Mouse (Mus musculus): ENCODE data around the gene Trpm1. TPM values are rescaled to one million over a fixed set of nuclear protein-coding genes. Genes with fewer than 3 reads are reported as not detected.

Gene Trpm1
- total RNA-seq, 2 experiments from 2014 or later: not detected

GRCm38 (mm10) chr7:64227586-64227985 is 74.0 kb downstream of the Trpm1 start:
- H3K27ac ChIP-seq: no peak overlapping the region
- no peak overlapping the region for H3K4me3 ChIP-seq
- TF ChIP-seq CTCF (conservative IDR thresholded peaks at IDR 0.05): no peak
- no peak for DNase-seq (ENCODE audit: low spot score in 2 of 2)

DNA sequence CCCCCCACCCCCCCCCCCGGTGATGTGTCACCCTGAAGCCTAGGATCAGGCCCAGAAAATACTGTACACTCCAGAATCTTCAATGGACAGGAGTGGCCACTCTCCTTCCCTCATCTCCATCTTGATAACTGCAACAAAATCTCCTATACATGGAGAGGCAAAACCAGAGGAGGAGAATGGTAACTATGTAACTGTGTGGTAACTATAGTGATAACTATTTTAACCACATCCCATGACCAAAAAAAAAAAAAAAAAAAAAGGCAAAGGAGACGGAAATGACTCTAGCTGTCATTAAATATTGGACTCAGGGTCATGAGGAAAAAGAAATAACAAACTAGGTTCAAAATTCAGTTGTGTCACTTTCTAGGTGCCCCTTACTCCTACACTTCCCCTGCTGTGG is 74.7 kb downstream of the Trpm1 start:
- no peak for DNase-seq (ENCODE audit: low spot score in 2 of 2)
- no peak for TF ChIP-seq CTCF (conservative IDR thresholded peaks at IDR 0.05)
- no peak overlapping the region for H3K4me3 ChIP-seq
- no peak overlapping the region for H3K27ac ChIP-seq

- DNase-seq (ENCODE audit: low spot score in 2 of 2): no peak
- no peak overlapping the region for H3K27ac ChIP-seq
- no peak overlapping the region for H3K4me3 ChIP-seq
- TF ChIP-seq CTCF (conservative IDR thresholded peaks at IDR 0.05): no peak
These were observed 76.3 kb downstream of the Trpm1 start for GRCm38 (mm10) chr7:64229911-64230310.

DNA sequence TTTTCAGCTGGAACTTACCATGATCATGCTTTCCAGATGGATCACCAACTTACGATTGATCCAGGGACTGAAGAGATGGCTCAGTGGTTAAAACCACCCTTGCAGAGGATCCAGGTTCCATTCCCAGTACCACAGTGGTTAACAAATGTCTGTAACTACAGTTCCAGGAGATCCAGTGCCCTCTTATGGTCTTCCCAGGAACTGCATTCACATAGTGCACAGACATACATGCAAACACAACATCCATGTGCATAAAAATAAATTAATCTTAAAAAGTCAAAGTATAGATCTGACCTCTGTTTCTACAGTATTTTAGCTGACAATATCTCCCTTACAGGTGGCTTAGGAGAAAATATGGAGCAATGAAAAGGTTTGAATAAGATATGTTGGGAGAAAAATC is 77.4 kb downstream of the Trpm1 start:
- TF ChIP-seq CTCF (conservative IDR thresholded peaks at IDR 0.05): peak; percentile 56
- DNase-seq (ENCODE audit: low spot score in 2 of 2): no peak
- no peak overlapping the region for H3K4me3 ChIP-seq
- H3K27ac ChIP-seq: no peak overlapping the region

DNA sequence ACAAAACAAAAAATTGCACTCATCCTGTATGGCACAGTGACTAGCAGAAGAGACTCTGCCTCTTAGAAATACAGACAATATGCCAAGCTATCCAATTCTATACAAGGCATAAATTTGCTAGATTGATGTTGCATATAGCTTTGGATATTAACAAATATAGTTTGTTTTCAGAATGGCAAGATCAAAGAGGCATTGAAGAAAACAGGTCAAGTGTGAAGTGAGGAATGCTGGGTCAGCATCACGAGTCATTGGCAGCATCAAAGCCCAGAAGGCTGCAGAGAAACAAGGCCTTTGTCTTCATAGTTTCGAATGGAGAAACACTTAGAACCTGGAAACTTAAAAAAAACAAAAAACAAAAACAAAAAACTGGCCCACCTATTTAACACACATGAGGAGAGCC is 78.4 kb downstream of the Trpm1 start:
- Histone ChIP-seq H3K4me3 (no peak overlapping the region), H3K27ac (no peak overlapping the region)
- no peak for DNase-seq (ENCODE audit: low spot score in 2 of 2)
- no peak for TF ChIP-seq CTCF (conservative IDR thresholded peaks at IDR 0.05)

DNA sequence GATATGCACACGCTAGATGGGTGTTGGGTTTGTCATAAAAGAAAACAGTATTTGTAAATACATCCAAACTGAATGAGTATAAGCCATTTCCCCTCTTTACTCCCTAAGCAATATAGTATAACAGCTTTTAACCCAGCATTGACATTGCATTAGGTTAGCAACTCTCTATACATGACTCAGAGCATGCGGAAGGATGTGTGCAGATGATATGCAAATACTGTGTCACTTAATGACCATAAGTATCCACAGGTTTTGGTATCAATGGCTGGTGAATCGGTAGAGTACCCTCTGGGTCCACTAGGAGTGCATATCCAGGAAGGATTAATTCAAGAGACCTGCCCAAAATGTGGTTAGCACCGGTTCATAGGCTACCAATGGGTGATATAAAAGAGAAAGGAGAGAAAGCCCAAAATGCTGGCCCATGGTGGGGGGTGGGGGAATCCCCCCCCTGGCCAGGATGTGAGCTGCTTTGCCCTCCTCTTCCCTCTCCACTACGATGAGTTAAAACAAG is 80.7 kb downstream of the Trpm1 start:
- DNase-seq (ENCODE audit: low spot score in 2 of 2): no peak
- no peak overlapping the region for H3K4me3 ChIP-seq
- no peak overlapping the region for H3K27ac ChIP-seq
- TF ChIP-seq CTCF (conservative IDR thresholded peaks at IDR 0.05): no peak

DNA sequence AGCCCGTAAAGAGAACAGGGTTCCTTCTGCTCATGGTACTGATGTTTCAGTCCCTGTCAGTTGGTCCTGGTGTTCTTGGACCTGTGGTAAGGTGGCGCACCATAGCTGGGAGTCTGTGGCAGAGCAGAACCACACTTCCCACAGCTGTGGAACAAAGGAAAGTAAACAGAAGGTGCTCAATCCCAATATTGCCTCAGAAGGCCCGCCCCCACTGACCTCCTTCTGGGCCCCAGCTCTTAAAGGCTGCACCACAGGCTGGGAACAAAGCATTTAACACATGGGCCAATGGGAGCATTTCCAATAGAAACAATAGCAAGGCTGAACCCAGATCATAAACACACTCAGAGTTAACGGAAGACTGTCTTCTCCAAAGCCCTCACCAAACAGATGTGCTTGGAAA is 82.9 kb downstream of the Trpm1 start:
- no peak for DNase-seq (ENCODE audit: low spot score in 2 of 2)

DNA sequence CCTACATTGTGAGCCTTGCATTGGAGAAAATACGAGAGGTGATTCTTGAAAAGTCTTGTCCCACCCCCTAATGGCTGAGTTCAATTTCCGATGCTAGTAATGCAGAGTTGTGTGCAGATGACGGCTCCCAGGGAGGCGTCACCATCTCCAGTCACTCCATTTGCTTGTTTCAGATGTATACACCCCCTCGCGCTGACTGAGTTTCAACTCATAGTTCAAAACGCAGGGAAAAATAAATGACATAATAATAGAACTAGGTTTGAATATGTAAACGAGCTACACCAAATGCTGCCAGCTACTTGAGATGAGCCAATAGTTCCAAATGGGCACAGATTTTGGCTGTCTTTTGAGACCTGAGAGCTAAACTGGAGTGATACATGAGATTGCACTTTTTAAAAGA is 84.1 kb downstream of the Trpm1 start:
- no peak for TF ChIP-seq CTCF (conservative IDR thresholded peaks at IDR 0.05)
- peak in 1 of 2 experiments; percentile 59 for DNase-seq (ENCODE audit: low spot score in 2 of 2)
- no peak overlapping the region for H3K27ac ChIP-seq

More for the DNA sequence above, 82.9 kb downstream of the Trpm1 start:
- no peak for TF ChIP-seq CTCF (conservative IDR thresholded peaks at IDR 0.05)
- no peak overlapping the region for H3K27ac ChIP-seq
- no peak overlapping the region for H3K4me3 ChIP-seq

DNA sequence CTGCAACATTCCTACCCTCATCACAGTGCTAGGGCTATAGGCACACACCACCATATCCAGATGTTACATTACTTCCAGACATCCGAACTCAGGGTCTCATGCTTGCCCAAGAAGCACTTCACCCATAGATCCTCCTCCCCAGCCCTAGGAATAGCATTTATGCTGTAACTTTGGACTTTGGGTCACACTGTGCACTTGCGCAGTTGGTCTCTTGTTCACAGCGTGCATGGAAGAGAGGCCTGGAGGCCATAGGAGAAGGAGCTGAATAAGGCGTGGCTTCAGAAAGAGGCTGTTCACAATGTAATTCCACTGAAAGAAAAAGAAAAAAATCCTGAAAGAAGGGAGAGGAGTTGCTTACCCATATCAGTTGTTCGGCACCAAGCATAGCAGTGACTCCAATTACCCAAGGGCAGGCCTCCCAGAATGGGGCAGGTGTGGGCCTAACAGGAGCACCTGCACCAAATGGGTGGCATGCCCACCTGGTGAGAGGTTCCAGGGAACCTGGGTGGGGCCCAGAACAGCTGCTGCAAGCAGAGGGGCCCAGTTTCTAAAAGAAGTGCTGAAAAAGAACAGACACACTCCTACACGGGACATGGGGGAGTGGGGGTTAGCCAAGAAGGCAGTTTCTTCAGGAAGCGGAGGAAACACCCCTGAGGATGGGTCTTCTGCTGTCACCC is 84.9 kb downstream of the Trpm1 start:
- Histone ChIP-seq H3K27ac (no peak overlapping the region), H3K4me3 (no peak overlapping the region)
- TF ChIP-seq CTCF (conservative IDR thresholded peaks at IDR 0.05): no peak
- no peak for DNase-seq (ENCODE audit: low spot score in 2 of 2)

More for the DNA sequence above, 84.1 kb downstream of the Trpm1 start:
- no peak overlapping the region for H3K4me3 ChIP-seq

DNA sequence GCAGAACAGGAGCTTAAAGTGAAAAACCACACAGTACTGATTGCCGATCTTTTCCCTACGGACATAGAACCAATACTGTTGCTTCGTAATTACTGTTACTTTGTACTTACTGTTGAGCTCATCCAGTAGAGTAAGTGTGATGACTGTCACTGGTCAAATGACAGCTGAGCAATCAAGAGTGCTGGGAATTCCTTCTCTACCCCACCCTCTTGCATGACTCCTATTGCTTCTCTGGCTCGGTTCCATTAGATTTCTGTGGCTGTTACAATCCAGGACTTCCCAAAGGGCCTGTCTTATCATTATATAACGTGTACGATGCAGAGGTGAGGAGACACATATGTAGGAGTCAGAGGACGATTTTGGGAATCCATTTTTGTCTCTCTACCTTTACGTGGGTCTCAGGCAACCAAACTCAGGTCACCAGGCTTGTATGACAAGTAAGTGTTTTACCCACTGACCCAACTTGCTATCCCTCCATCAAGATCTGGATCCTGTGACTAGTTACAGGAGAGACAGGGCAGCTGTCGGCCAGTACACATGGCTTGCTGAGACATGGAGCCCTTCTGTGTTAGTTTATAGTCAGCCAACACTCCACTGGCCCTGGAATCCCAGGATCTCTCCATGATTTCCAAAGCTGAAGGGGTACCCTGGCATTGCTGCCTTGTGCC is 85.6 kb downstream of the Trpm1 start:
- no peak for DNase-seq (ENCODE audit: low spot score in 2 of 2)
- TF ChIP-seq CTCF (conservative IDR thresholded peaks at IDR 0.05): no peak
- Histone ChIP-seq H3K27ac (no peak overlapping the region), H3K4me3 (no peak overlapping the region)

DNA sequence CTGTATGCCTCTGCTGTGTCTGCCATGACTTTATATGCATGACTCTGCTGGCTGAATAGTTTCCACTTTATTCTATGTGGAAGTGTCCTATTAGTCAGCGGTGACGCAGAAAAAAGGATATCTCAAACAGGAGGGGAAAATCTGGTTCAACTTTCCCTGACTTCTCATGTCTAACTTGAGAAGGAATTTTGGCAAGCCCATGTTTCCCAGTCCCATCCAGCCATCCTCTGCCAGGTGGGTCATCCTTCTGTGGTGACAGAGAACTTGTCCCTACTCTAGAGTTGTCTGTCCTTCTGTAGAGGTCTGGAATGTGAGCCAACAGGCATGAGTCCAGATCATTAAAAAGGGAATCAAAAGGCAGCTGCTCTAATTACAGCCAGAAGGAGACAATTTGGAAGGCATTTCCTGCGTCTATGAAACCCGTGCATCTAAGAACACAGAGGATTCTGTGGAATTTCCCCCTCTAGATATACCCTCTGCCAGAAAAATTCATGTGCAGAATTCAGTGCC is 86.2 kb downstream of the Trpm1 start:
- TF ChIP-seq CTCF (conservative IDR thresholded peaks at IDR 0.05): no peak
- DNase-seq (ENCODE audit: low spot score in 2 of 2): no peak
- no peak overlapping the region for H3K4me3 ChIP-seq
- H3K27ac ChIP-seq: no peak overlapping the region

DNA sequence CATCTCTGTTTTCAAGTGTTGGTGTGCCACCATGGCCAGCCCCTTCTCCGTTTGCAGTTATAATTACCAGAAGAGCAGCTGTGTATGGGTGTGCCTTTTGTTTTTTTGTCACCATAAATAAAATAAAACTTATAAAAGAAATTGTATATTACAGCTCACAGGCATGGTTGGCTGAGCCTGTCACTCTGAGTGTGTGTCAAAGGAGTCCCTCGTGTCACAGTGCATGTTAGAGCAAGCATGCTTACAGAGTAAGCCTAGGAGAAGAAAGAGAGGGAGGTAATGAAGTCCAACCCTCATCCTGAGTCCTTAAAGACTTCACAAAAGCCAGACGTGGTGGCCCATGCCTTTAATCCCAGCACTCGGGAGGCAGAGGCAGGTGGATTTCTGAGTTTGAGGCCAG is 88.8 kb downstream of the Trpm1 start:
- DNase-seq (ENCODE audit: low spot score in 2 of 2): no peak
- no peak overlapping the region for H3K27ac ChIP-seq
- no peak overlapping the region for H3K4me3 ChIP-seq
- TF ChIP-seq CTCF (conservative IDR thresholded peaks at IDR 0.05): no peak

DNA sequence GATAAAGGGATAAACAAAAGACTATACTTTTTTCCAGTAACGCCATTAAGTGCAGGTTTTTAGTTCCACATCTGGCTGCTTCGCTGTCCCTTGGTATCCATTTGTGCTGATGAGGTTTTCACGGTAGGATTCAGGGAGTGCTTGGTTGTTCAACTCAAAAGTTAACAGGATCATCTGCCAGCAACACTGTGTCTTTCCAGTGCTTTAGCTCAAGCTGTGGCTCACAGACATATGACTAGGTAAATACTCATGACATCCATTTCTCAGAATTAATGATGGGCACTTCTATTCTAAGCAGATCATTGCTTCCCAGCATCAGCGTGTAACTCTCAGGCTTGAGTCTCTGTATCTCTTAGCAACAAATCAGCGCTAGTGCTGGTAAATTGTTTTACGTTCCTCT is 90.7 kb downstream of the Trpm1 start:
- DNase-seq (ENCODE audit: low spot score in 2 of 2): no peak
- Histone ChIP-seq H3K4me3 (no peak overlapping the region), H3K27ac (no peak overlapping the region)
- TF ChIP-seq CTCF (conservative IDR thresholded peaks at IDR 0.05): no peak

DNA sequence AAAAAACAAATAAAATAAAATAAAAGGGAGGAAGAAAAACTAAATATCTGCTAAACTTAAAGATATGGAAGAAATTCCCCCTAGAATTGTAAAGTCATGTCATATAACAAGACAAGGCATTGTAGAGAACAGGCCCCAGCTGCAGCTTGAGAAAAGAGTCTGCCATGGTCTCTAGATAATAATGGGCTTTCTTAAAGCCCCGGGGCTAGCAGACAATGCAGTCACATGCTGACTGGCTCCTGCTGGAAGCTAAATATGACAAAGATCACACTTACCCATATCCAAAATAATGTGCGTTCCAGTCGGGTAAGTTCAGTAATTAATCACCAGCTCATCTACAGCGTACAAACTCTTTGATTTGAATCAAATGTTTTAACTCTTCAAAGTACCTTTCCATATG is 93.1 kb downstream of the Trpm1 start:
- TF ChIP-seq CTCF (conservative IDR thresholded peaks at IDR 0.05): no peak
- H3K4me3 ChIP-seq: no peak overlapping the region
- DNase-seq (ENCODE audit: low spot score in 2 of 2): no peak
- no peak overlapping the region for H3K27ac ChIP-seq
